Mouse (Mus musculus) liver, embryonic 15.5 days (tissue): ENCODE measurements around the gene Arid5a. TPM values are rescaled to one million over a fixed set of nuclear protein-coding genes. Genes with fewer than 3 reads are reported as not detected.
A peak's percentile ranks its signal among the peaks of the same experiment; 100 is the strongest.

ENCODE experiments used
- ATAC-seq: fragments of 200-750 bp; cut with Nextera tagmentation; 2 replicates; pipeline ENCODE4 v1.8.0; 2017; ENCODE audit warnings: moderate number of reproducible peaks, mild to moderate bottlenecking, moderate library complexity; ENCODE audit not compliant: insufficient read depth
- H3K27ac ChIP-seq: fragments of 300-500 bp; sonication (generic); replicated peaks from 2 replicates; pipeline ENCODE4 v1.5.1; 2015; ENCODE audit warnings: mild to moderate bottlenecking, inconsistent platforms
- H3K27me3 ChIP-seq: fragments of 300-500 bp; sonication (generic); 2 replicates; pipeline ENCODE4 v1.6.1; 2015; ENCODE audit warnings: mild to moderate bottlenecking, inconsistent platforms
- H3K36me3 ChIP-seq: fragments of 300-500 bp; sonication (generic); replicated peaks from 2 replicates; pipeline ENCODE4 v1.6.1; 2015; ENCODE audit warnings: moderate library complexity, mild to moderate bottlenecking, inconsistent platforms
- H3K4me1 ChIP-seq: fragments of 300-500 bp; sonication (generic); replicated peaks from 2 replicates; pipeline ENCODE4 v1.6.1; 2015; ENCODE audit warnings: inconsistent platforms
- H3K4me2 ChIP-seq: fragments of 300-500 bp; sonication (generic); 2 replicates; pipeline ENCODE4 v1.6.1; 2015; ENCODE audit warnings: moderate library complexity, mild to moderate bottlenecking, inconsistent platforms
- H3K4me3 ChIP-seq: fragments of 300-500 bp; sonication (generic); replicated peaks from 2 replicates; pipeline ENCODE4 v1.5.1; 2015; ENCODE audit warnings: mild to moderate bottlenecking, inconsistent platforms
- H3K9ac ChIP-seq: fragments of 300-500 bp; sonication (generic); 2 replicates; pipeline ENCODE4 v1.6.1; 2015; ENCODE audit warnings: moderate library complexity, mild to moderate bottlenecking, inconsistent platforms
- H3K9me3 ChIP-seq: fragments of 300-500 bp; sonication (generic); replicated peaks from 2 replicates; pipeline ENCODE4 v1.6.1; 2016; ENCODE audit warnings: inconsistent platforms
- WGBS: fragments of 180-500 bp; shearing (Covaris S2); methylation state at CpG from one replicate; pipeline ENCODE4 v1.1.7; 2015; ENCODE audit warnings: mixed read lengths; ENCODE audit not compliant: insufficient replicate concordance; 5-methylcytosine and 5-hydroxymethylcytosine counted together
- polyA plus RNA-seq: library from polyadenylated mRNA; unstranded; fragments of >200 nt; fragmentation: Nextera tagmentation; extraction: Ambion mirVana; gene quantifications from 2 replicates; pipeline ENCODE4 v1.2.1, GENCODE M21; 2015

Arid5a gene
- polyA plus RNA-seq, 1 experiment from 2014 or later: 4.2 TPM

- no peak for ATAC-seq
- no peaks in the 10 kb centered on the region for H3K9me3 ChIP-seq
- 49% methylated on average over 3 of the region's 3 CpGs for WGBS
- H3K27ac ChIP-seq: no peak overlapping the region
- 0 out of 2 replicates have a peak, but pooled peaks cover 5% of the 10 kb centered on the region for H3K4me1 ChIP-seq
- no peak overlapping the region for H3K9ac ChIP-seq
- no peak overlapping the region for H3K4me2 ChIP-seq
- H3K36me3 ChIP-seq: no peaks in the 10 kb centered on the region
- H3K4me3 ChIP-seq: no peak overlapping the region
- H3K27me3 ChIP-seq: peaks cover 38% of the 10 kb centered on the region
Measured at GRCm38 (mm10) chr1:36294402-36294801, 13.1 kb upstream of the Arid5a start.

- H3K27ac ChIP-seq: no peak overlapping the region
- 0 out of 2 replicates have a peak, but pooled peaks cover 5% of the 10 kb centered on the region for H3K4me1 ChIP-seq
- ATAC-seq: no peak
- no peak overlapping the region for H3K9ac ChIP-seq
- no peak overlapping the region for H3K4me3 ChIP-seq
- H3K9me3 ChIP-seq: no peaks in the 10 kb centered on the region
- 12% methylated on average over 9 of the region's 9 CpGs for WGBS
- H3K36me3 ChIP-seq: no peaks in the 10 kb centered on the region
- peak overlapping the region; percentile 13; the same call in 1 of the 2 replicates for H3K4me2 ChIP-seq
- peaks cover 58% of the 10 kb centered on the region for H3K27me3 ChIP-seq
Measured at GRCm38 (mm10) chr1:36296466-36297149, 10.9 kb upstream of the Arid5a start.

DNA sequence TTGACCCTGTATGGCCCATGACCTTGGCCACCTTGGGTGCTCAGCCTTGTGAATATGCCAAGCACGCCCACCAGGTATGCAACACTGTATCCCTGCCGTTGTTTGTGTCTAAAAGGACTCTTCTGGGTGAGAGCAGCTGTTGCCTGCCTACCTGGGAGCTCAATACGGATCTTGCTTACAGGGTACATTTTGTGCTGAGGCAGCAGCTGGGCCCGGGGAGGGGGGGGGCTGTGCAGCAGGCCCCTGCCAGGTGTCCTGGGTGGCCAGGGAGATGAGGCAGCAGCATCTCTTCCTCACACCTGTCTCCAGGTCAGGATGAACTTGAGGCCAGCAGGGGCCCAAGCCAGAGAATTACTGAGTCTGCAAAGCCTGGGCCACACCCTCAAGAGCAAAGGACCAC is 9.4 kb upstream of the Arid5a start:
- Histone ChIP-seq H3K27me3 (peaks cover 73% of the 10 kb centered on the region), H3K4me2 (no peak overlapping the region), H3K9ac (no peak overlapping the region), H3K36me3 (no peaks in the 10 kb centered on the region), H3K9me3 (no peaks in the 10 kb centered on the region), H3K27ac (no peak overlapping the region), H3K4me1 (peaks cover 5% of the 10 kb centered on the region; the same call in 1 of the 2 replicates), H3K4me3 (no peak overlapping the region)
- no peak for ATAC-seq
- WGBS: 52% methylated on average over 4 of the region's 4 CpGs

DNA sequence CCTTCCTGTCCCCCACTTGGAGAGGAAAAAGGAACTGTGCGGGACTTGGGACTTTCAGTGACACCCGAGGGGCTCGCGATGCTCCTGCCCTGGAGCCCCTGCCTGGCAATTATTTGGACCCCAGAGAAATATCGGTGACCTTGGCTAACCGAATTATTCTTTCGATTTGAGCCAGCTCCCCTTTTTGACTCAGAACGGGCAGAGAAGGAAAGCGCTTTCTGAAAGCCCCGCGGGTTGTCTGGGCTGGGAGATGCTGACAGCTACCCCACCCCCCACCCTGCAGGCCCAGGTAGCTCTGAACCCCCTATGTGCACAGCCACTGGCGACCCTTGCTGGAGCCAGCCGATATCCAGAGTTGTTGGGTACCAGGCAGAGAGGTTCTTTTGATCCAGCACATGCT is 8.4 kb upstream of the Arid5a start:
- H3K9me3 ChIP-seq: no peaks in the 10 kb centered on the region
- peaks cover 83% of the 10 kb centered on the region for H3K27me3 ChIP-seq
- H3K4me1 ChIP-seq: peaks cover 5% of the 10 kb centered on the region; the same call in 1 of the 2 replicates
- no peak for ATAC-seq
- no peaks in the 10 kb centered on the region for H3K36me3 ChIP-seq
- 27% methylated on average over 13 of the region's 13 CpGs for WGBS
- H3K4me2 ChIP-seq: no peak overlapping the region
- H3K27ac ChIP-seq: no peak overlapping the region
- H3K4me3 ChIP-seq: no peak overlapping the region
- H3K9ac ChIP-seq: no peak overlapping the region

DNA sequence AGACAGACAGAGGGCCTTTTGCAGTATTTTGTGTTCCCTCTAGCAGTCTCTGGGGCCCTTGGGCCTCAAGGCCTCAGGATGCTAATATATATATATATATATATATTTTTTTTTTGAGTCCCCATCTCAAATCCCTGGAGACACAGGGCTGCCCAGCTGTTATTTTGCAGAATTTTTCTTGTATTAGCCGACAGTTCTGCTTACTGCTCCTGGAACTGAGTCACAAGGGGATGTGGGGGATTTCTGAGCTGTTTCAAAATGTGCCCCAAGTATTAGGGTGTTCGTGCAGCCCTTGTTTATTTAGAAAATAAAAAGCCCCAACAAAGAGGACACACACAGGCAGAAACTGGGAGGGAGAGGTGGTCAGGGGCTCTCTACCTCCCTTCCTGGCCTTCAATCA is 7.9 kb upstream of the Arid5a start:
- Histone ChIP-seq H3K9me3 (no peaks in the 10 kb centered on the region), H3K27me3 (peaks cover 89% of the 10 kb centered on the region), H3K4me2 (no peak overlapping the region), H3K4me3 (no peak overlapping the region), H3K27ac (no peak overlapping the region), H3K36me3 (no peaks in the 10 kb centered on the region), H3K9ac (no peak overlapping the region), H3K4me1 (peaks cover 5% of the 10 kb centered on the region; the same call in 1 of the 2 replicates)
- whole genome bisulfite sequencing: 49% methylated on average over 2 of the region's 2 CpGs
- ATAC-seq: no peak

GRCm38 (mm10) chr1:36300486-36300885 is 7.0 kb upstream of the Arid5a start:
- no peak overlapping the region for H3K4me2 ChIP-seq
- WGBS: 69% methylated on average over 6 of the region's 6 CpGs

DNA sequence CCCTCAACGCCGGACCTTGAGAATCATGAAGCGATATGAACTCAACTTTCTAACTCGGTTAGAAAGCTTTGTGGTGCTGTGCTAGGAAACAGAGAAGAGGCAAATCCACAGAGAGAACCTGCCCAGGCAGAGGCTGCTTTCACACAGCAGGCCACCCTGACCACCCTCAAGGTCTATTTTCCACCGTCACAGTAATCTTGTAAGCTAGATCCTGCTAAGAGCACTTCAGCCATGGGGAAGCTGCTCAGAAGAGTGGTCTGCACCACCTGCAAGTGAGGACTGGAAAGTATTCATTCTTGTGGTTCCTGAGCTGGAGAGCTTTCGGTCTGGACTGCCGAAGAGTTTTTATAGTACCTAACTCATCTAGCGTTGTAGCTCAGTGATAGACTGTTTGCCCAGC is 5.3 kb upstream of the Arid5a start:
- no peak overlapping the region for H3K4me2 ChIP-seq
- no peak overlapping the region for H3K27ac ChIP-seq
- H3K36me3 ChIP-seq: no peaks in the 10 kb centered on the region
- no peaks in the 10 kb centered on the region for H3K9me3 ChIP-seq
- no peak for ATAC-seq
- H3K4me3 ChIP-seq: no peak overlapping the region
- H3K27me3 ChIP-seq: peaks cover 84% of the 10 kb centered on the region
- H3K9ac ChIP-seq: no peak overlapping the region
- H3K4me1 ChIP-seq: peaks cover 3% of the 10 kb centered on the region
- 68% methylated on average over 8 of the region's 8 CpGs for WGBS

More at GRCm38 (mm10) chr1:36300486-36300885, 7.0 kb upstream of the Arid5a start:
- Histone ChIP-seq H3K9ac (no peak overlapping the region), H3K4me3 (no peak overlapping the region), H3K27me3 (peaks cover 91% of the 10 kb centered on the region), H3K27ac (no peak overlapping the region), H3K4me1 (peaks cover 5% of the 10 kb centered on the region; the same call in 1 of the 2 replicates), H3K36me3 (no peaks in the 10 kb centered on the region), H3K9me3 (no peaks in the 10 kb centered on the region)
- no peak for ATAC-seq

DNA sequence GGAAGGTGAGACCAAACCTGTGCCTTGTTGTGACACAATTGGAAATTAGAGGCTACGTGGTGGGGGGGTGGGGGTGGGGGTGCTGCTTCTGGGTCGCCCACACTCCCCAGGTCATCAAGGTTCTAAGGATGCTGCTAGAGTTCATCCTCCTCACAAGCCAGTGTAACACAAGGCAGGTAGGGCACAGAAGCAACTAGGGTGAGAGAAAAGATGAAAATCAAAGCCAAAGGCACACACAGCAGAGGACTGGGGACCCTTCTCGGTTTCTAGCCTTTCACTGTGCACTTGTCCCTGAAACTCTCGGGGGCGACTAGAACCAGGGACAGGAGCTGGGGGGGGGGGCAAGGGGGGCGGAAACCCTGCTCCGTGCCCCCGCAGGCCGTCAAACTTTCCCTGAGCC is 4.6 kb upstream of the Arid5a start:
- peak overlapping the region; percentile 58 for H3K4me2 ChIP-seq
- peaks cover 3% of the 10 kb centered on the region for H3K4me1 ChIP-seq
- H3K36me3 ChIP-seq: no peaks in the 10 kb centered on the region
- peaks cover 77% of the 10 kb centered on the region for H3K27me3 ChIP-seq
- 11% methylated on average over 9 of the region's 9 CpGs for WGBS
- H3K9ac ChIP-seq: no peak overlapping the region
- no peak overlapping the region for H3K27ac ChIP-seq
- no peaks in the 10 kb centered on the region for H3K9me3 ChIP-seq
- peak overlapping the region; percentile 25; the same call in 1 of the 2 replicates for H3K4me3 ChIP-seq
- ATAC-seq: no peak

GRCm38 (mm10) chr1:36303381-36304320 is 3.9 kb upstream of the Arid5a start:
- peaks cover 8% of the 10 kb centered on the region for H3K4me1 ChIP-seq
- H3K4me3 ChIP-seq: peak overlapping the region; percentile 25; the same call in 1 of the 2 replicates
- 8% methylated on average over 30 of the region's 30 CpGs for WGBS
- ATAC-seq: no peak
- H3K27ac ChIP-seq: no peak overlapping the region
- H3K27me3 ChIP-seq: peaks cover 74% of the 10 kb centered on the region
- no peaks in the 10 kb centered on the region for H3K36me3 ChIP-seq
- peak overlapping the region; percentile 58 for H3K4me2 ChIP-seq
- no peaks in the 10 kb centered on the region for H3K9me3 ChIP-seq
- no peak overlapping the region for H3K9ac ChIP-seq

- Histone ChIP-seq H3K36me3 (no peaks in the 10 kb centered on the region), H3K4me2 (no peak overlapping the region), H3K9ac (no peak overlapping the region), H3K4me1 (peaks cover 19% of the 10 kb centered on the region), H3K9me3 (no peaks in the 10 kb centered on the region), H3K4me3 (no peak overlapping the region), H3K27ac (no peak overlapping the region), H3K27me3 (peaks cover 74% of the 10 kb centered on the region)
- no peak for ATAC-seq
- 47% methylated on average over 7 of the region's 7 CpGs for WGBS
Measured at GRCm38 (mm10) chr1:36304764-36305163, 2.8 kb upstream of the Arid5a start.

- H3K9me3 ChIP-seq: no peaks in the 10 kb centered on the region
- peaks cover 20% of the 10 kb centered on the region for H3K4me1 ChIP-seq
- no peak overlapping the region for H3K9ac ChIP-seq
- H3K36me3 ChIP-seq: no peaks in the 10 kb centered on the region
- ATAC-seq: no peak
- H3K4me3 ChIP-seq: no peak overlapping the region
- H3K27me3 ChIP-seq: peaks cover 73% of the 10 kb centered on the region
- no peak overlapping the region for H3K27ac ChIP-seq
- WGBS: 66% methylated on average over 6 of the region's 6 CpGs
- no peak overlapping the region for H3K4me2 ChIP-seq
Measured at GRCm38 (mm10) chr1:36306120-36306519, 1.4 kb upstream of the Arid5a start.
